ENCODE assay signal across 9 mouse cellular contexts in the genomic region with DNA sequence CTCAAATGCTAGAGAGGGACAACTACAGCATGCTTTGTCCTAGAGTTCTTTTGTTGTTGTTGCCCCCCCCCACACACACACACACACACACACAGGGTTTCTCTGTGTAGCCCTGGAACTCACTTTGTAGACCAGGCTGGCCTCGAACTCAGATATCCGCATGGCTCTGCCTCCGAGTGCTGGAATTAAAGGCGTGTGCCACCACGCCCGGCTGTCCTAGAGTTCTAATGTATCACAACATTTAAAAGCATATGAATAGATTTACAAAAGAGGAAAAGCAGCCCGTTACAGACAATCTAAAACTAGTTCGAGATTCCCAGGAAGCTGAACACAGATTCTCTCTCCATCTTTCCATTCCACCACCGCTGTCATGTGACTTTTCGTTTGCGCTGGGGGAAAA. TPM values are rescaled to one million over a fixed set of nuclear protein-coding genes. Genes with fewer than 3 reads are reported as not detected.
DNase-seq lines count a peak whose midpoint lies in the region; ATAC-seq and TF ChIP-seq lines count a peak whose summit lies in the region.
"Had no signal": no experiment of that assay in that cellular context is flagged by ENCODE, and none has a peak within 500 bp of the region (broad histone marks: within the 10 kb centered on the region; RNA-seq: fewer than 3 reads in every experiment).

No protein-coding gene starts in this region.

- no peak for TF ChIP-seq CTCF in gastrocnemius, adult 2 months (IDR thresholded peaks at IDR 0.05)
- TF ChIP-seq CTCF in E14TG2a.4 (conservative IDR thresholded peaks at IDR 0.05; ENCODE audit: low read length), result no peak

- H3K9ac ChIP-seq in forebrain, embryonic 15.5 days (replicated peaks), result peak overlapping the region; percentile 35; the same call in 1 of the 2 replicates
- H3K9ac ChIP-seq in liver, embryonic 15.5 days, result no peak overlapping the region

- peaks cover 3% of the 10 kb centered on the region; the same call in 1 of the 2 replicates for H3K9me3 ChIP-seq in E14TG2a.4 (ENCODE audit: low read length)
- H3K9me3 ChIP-seq in forebrain, embryonic 15.5 days, result no peaks in the 10 kb centered on the region
- H3K9me3 ChIP-seq in liver, embryonic 15.5 days (replicated peaks), result no peaks in the 10 kb centered on the region

- no peaks in the 10 kb centered on the region for H3K27me3 ChIP-seq in E14TG2a.4 (ENCODE audit: insufficient read depth, low read length)
- H3K27me3 ChIP-seq in forebrain, embryonic 15.5 days, result no peaks in the 10 kb centered on the region; the same call in 1 of the 2 replicates
- H3K27me3 ChIP-seq in liver, embryonic 15.5 days, result peaks cover 8% of the 10 kb centered on the region

- peak overlapping the region; percentile 48 for H3K4me2 ChIP-seq in forebrain, embryonic 15.5 days (replicated peaks)
- H3K4me2 ChIP-seq in liver, embryonic 15.5 days, result peak overlapping the region; percentile 43

- H3K4me3 ChIP-seq in gastrocnemius, adult 2 months, result peak overlapping the region; percentile 45
- peak overlapping the region; percentile 75; the same call in 1 of the 2 replicates for H3K4me3 ChIP-seq in E14TG2a.4 (replicated peaks; ENCODE audit: low read length)
- peak overlapping the region; percentile 43 for H3K4me3 ChIP-seq in forebrain, embryonic 15.5 days
- 0 out of 2 replicates have a peak overlapping the region, but pooled peaks have one; percentile 17 for H3K4me3 ChIP-seq in liver, embryonic 15.5 days (replicated peaks)

- DNase-seq in gastrocnemius, adult 2 months, result no peak
- no peak for DNase-seq in gastrocnemius, postnatal 36 days
- no peak for DNase-seq in spleen, adult 12 weeks (ENCODE audit: low spot score)
- no peak for DNase-seq in retina, postnatal 1 day
- no peak for DNase-seq in kidney, postnatal 10 days

- no peak overlapping the region for H3K27ac ChIP-seq in gastrocnemius, adult 2 months
- no peak overlapping the region for H3K27ac ChIP-seq in forebrain, embryonic 15.5 days (replicated peaks)
- no peak overlapping the region for H3K27ac ChIP-seq in liver, embryonic 15.5 days (replicated peaks)
- H3K27ac ChIP-seq: macrophage had no signal

- no peaks in the 10 kb centered on the region for H3K36me3 ChIP-seq in E14TG2a.4 (ENCODE audit: insufficient read depth, low read length)
- H3K36me3 ChIP-seq in forebrain, embryonic 15.5 days, result no peaks in the 10 kb centered on the region
- no peaks in the 10 kb centered on the region for H3K36me3 ChIP-seq in liver, embryonic 15.5 days (replicated peaks)

- 29% methylated on average over 11 of the region's 11 CpGs for WGBS in forebrain, embryonic 15.5 days
- WGBS in liver, embryonic 15.5 days (ENCODE audit: insufficient replicate concordance), result 20% methylated on average over 11 of the region's 11 CpGs

- intact Hi-C loops in gastrocnemius, adult 2 months (cut with DNase I), result no loop called here
- intact Hi-C loops in gastrocnemius, postnatal 36 days (cut with DNase I), result no loop called here

- no peaks in the 10 kb centered on the region for H3K4me1 ChIP-seq in E14TG2a.4 (replicated peaks; ENCODE audit: low read depth, low read length)
- H3K4me1 ChIP-seq in forebrain, embryonic 15.5 days, result peaks cover 10% of the 10 kb centered on the region
- H3K4me1 ChIP-seq in liver, embryonic 15.5 days (replicated peaks), result peaks cover 8% of the 10 kb centered on the region; the same call in 1 of the 2 replicates

- peak; percentile 57 for ATAC-seq in forebrain, embryonic 15.5 days (replicated peaks)
- no peak for ATAC-seq in liver, embryonic 15.5 days (ENCODE audit: insufficient read depth)

RNA-seq across cellular contexts. Expression of a gene that starts 22.7 kb away (rescaled TPM):
- total RNA-seq in gastrocnemius, adult 2 months (2021), result not detected
- not detected for total RNA-seq in gastrocnemius, postnatal 36 days (2021)
- polyA plus RNA-seq in forebrain, embryonic 15.5 days (2015; fragmentation: Nextera tagmentation; extraction: Ambion mirVana), result not detected in 2 replicates
- not detected in 2 replicates for polyA plus RNA-seq in liver, embryonic 15.5 days (2015; fragmentation: Nextera tagmentation; extraction: Ambion mirVana)
- polyA plus RNA-seq: macrophage had no signal

RNA-seq across cellular contexts. Expression of a gene that starts 33.9 kb away (rescaled TPM):
- not detected for total RNA-seq in gastrocnemius, adult 2 months (2021)
- total RNA-seq in gastrocnemius, postnatal 36 days (2021), result not detected
- not detected in 2 replicates for polyA plus RNA-seq in forebrain, embryonic 15.5 days (2015; fragmentation: Nextera tagmentation; extraction: Ambion mirVana)
- polyA plus RNA-seq in liver, embryonic 15.5 days (2015; fragmentation: Nextera tagmentation; extraction: Ambion mirVana), result not detected in 2 replicates
- polyA plus RNA-seq: macrophage had no signal

RNA-seq across cellular contexts. Expression of a gene that starts 55.8 kb away (rescaled TPM):
- total RNA-seq in gastrocnemius, adult 2 months (2021), result not detected
- not detected for total RNA-seq in gastrocnemius, postnatal 36 days (2021)
- polyA plus RNA-seq in forebrain, embryonic 15.5 days (2015; fragmentation: Nextera tagmentation; extraction: Ambion mirVana), result not detected in 2 replicates
- polyA plus RNA-seq in liver, embryonic 15.5 days (2015; fragmentation: Nextera tagmentation; extraction: Ambion mirVana), result not detected in 2 replicates
- polyA plus RNA-seq: macrophage had no signal

Comparison
In these comparisons a context has a peak if more than half of its experiments do, and no peak if none do; other contexts are left out.
1. H3K4me3 ChIP-seq: peak in every context shown above with its lines; median percentile 75 in E14TG2a.4; 45 in gastrocnemius, adult 2 months; 43 in forebrain, embryonic 15.5 days; 17 in liver, embryonic 15.5 days.